Mouse (Mus musculus) cortical plate, adult 2 months (tissue): ENCODE measurements around the gene Gm3164.
"Not testable (repeated sequence)": the region's sequence is repeated elsewhere in the genome, so short reads cannot be mapped to it uniquely, and the experiment has no call there.

Experiments used
- CTCF ChIP-seq: fragments of 200-500 bp; IDR thresholded peaks from 2 replicates; pipeline ENCODE4 v1.5.1; 2011; ENCODE audit warnings: mild to moderate bottlenecking, control low read depth, low read length; ENCODE audit not compliant: insufficient read depth; ENCODE audit errors: extremely low read depth
- POLR2A ChIP-seq: fragments of 200-500 bp; IDR thresholded peaks from 2 replicates; pipeline ENCODE4 v1.6.1; 2011; ENCODE audit warnings: mild to moderate bottlenecking, low read length, control low read depth; ENCODE audit not compliant: insufficient read depth; ENCODE audit errors: extremely low read depth

DNA sequence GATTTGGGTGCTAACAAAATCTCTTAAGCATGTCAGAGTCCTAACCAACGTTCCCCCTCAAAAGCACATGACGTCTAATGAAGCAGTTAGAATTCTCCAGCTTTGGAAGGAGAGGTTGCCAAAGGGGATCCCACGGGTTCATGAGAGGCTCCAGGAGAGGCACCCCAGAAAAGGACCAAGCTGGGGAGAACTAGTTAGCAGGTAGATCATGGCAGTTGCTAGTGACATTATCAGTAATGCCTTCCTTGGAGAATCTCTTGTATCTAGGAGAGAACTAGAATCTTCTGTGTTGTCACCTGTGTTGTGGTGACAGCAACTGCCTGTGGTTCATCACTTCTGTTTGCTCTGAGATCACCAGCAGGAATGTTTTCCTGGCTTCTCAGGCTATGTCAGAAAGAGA, 18.0 kb upstream of the Gm3164 start, which contains the start of gene Gm3159:
- TF ChIP-seq POLR2A, CTCF: not testable (repeated sequence)
